Mouse (Mus musculus) cerebellum, adult 8-10 months (tissue): Measurements from ENCODE around the gene Vill.

Experiments used
- DNase-seq: peaks from one replicate; pipeline ENCODE4 v3.0.0; 2022

The Vill gene

DNA sequence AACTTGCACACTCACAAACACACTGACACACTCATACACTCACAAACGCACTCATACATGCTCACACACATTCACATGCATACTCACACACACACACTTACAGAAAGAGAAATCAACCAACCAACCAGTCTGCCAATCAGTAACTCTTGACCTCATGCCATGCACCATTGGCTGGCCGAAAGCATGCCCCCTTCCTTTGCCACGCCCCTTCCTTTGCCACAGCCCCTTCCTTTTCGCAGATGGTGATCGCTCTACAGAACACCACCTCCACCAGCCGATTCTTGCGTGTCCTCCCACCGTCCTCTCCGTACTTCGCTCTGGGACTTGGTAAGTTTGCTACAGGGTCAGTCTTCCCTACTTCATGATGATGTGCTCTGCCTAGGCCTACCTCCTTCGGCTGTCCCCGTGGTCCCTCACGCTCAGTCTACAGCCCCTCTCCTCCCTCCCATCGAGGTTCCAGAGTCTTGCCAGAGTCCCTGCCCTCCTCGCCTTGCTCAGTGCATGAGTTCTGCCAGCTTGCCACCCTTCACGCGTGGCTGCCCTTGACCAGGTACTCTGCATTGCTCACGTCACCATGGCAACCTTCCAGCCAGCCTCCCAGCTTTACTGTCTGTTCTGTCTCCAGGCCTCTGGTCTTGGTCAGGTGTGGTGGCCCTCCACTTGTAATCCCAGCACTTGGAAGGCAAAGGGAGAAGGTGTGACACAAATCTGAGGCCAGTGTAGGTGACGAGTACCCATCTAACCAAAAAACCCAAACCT lies 67.0 kb downstream of the Vill start:
- no peak for DNase-seq

GRCm38 (mm10) chr9:119120168-119120560 lies 67.6 kb downstream of the Vill start:
- DNase-seq, result no peak
